Mouse (Mus musculus): ENCODE measurements around the gene Cd34.
A peak's percentile ranks its signal among the peaks of the same experiment; 100 is the strongest.

Cd34 gene

GRCm38 (mm10) chr1:194976517-194977370 lies 38.1 kb downstream of the Cd34 start:
- peak; percentile 80 for DNase-seq

- peak; percentile 67 for DNase-seq
Observed at GRCm38 (mm10) chr1:194977371-194977761, 38.7 kb downstream of the Cd34 start.

GRCm38 (mm10) chr1:194977946-194978720 lies 39.5 kb downstream of the Cd34 start:
- DNase-seq: peak; percentile 27

- DNase-seq: no peak
Observed at GRCm38 (mm10) chr1:194980826-194981435, 42.3 kb downstream of the Cd34 start.

GRCm38 (mm10) chr1:194982931-194983690 lies 44.5 kb downstream of the Cd34 start:
- peak; percentile 36 for DNase-seq

GRCm38 (mm10) chr1:194984914-194985313 lies 46.3 kb downstream of the Cd34 start:
- no peak for DNase-seq

- no peak for DNase-seq
Observed at GRCm38 (mm10) chr1:194985442-194986210, 47.0 kb downstream of the Cd34 start.

- DNase-seq: no peak
Observed at GRCm38 (mm10) chr1:194989024-194989423, 50.4 kb downstream of the Cd34 start.

- DNase-seq: no peak
Observed at GRCm38 (mm10) chr1:194990976-194991375, 52.4 kb downstream of the Cd34 start.

- DNase-seq: no peak
Observed at GRCm38 (mm10) chr1:194991654-194992053, 53.0 kb downstream of the Cd34 start.

GRCm38 (mm10) chr1:194992589-194993317 lies 54.1 kb downstream of the Cd34 start:
- no peak for DNase-seq

GRCm38 (mm10) chr1:194993409-194993988 lies 54.9 kb downstream of the Cd34 start:
- no peak for DNase-seq

- DNase-seq: no peak
Observed at GRCm38 (mm10) chr1:194994262-194994661, 55.6 kb downstream of the Cd34 start.

- no peak for DNase-seq
Observed at GRCm38 (mm10) chr1:194995196-194995595, 56.6 kb downstream of the Cd34 start.

- DNase-seq: no peak
Observed at GRCm38 (mm10) chr1:194998396-194998795, 59.8 kb downstream of the Cd34 start.

- DNase-seq: no peak
Observed at GRCm38 (mm10) chr1:195003328-195003727, 64.7 kb downstream of the Cd34 start.

- DNase-seq: no peak
Observed at GRCm38 (mm10) chr1:195004194-195004593, 65.6 kb downstream of the Cd34 start.

GRCm38 (mm10) chr1:195006267-195006666 lies 67.6 kb downstream of the Cd34 start:
- DNase-seq: no peak

Measured in cerebellum, adult 8-10 months (tissue).